Mouse (Mus musculus) midbrain, embryonic 12.5 days (tissue): ENCODE measurements at regions not wholly inside any gene's neighbourhood (a gene's known extent, or its start where the extent isn't known, plus 50 kb on each side); places are given as distances from the start of the nearest gene placed in this dataset.

Experiments used
- ATAC-seq: fragments of 200-750 bp; cut with Nextera tagmentation; 2 replicates; pipeline ENCODE4 v1.8.0; 2017; ENCODE audit warnings: low read depth, moderate TSS enrichment, moderate library complexity; ENCODE audit not compliant: low FRiP score
- H3K27ac ChIP-seq: fragments of 300-500 bp; sonication (generic); replicated peaks from 2 replicates; pipeline ENCODE4 v1.5.1; 2016; ENCODE audit warnings: mild to moderate bottlenecking
- H3K27me3 ChIP-seq: fragments of 300-500 bp; sonication (generic); 2 replicates; pipeline ENCODE4 v1.6.1; 2016; ENCODE audit warnings: mild to moderate bottlenecking
- H3K36me3 ChIP-seq: fragments of 300-500 bp; sonication (generic); 2 replicates; pipeline ENCODE4 v1.6.1; 2016
- H3K4me1 ChIP-seq: fragments of 300-500 bp; sonication (generic); 2 replicates; pipeline ENCODE4 v1.6.1; 2016
- H3K4me2 ChIP-seq: fragments of 300-500 bp; sonication (generic); replicated peaks from 2 replicates; pipeline ENCODE4 v1.6.1; 2016; ENCODE audit warnings: mild to moderate bottlenecking, moderate library complexity
- H3K4me3 ChIP-seq: fragments of 300-500 bp; sonication (generic); 2 replicates; pipeline ENCODE4 v1.5.1; 2016; ENCODE audit warnings: mild to moderate bottlenecking
- H3K9ac ChIP-seq: fragments of 300-500 bp; sonication (generic); replicated peaks from 2 replicates; pipeline ENCODE4 v1.6.1; 2016; ENCODE audit warnings: mild to moderate bottlenecking, moderate library complexity
- H3K9me3 ChIP-seq: fragments of 300-500 bp; sonication (generic); 2 replicates; pipeline ENCODE4 v1.6.1; 2016; ENCODE audit warnings: mild to moderate bottlenecking
- WGBS: fragments of 180-500 bp; shearing (Covaris S2); methylation state at CpG from one replicate; pipeline ENCODE4 v1.1.7; 2016; 5-methylcytosine and 5-hydroxymethylcytosine counted together

GRCm38 (mm10) chr10:44796205-44796604, 267.9 kb upstream of the Prdm1 start:
- ATAC-seq: no peak
- Histone ChIP-seq H3K4me2 (no peak overlapping the region), H3K36me3 (no peaks in the 10 kb centered on the region), H3K9ac (no peak overlapping the region), H3K27ac (no peak overlapping the region), H3K9me3 (0 out of 2 replicates have a peak, but pooled peaks cover 4% of the 10 kb centered on the region), H3K27me3 (no peaks in the 10 kb centered on the region), H3K4me1 (no peaks in the 10 kb centered on the region), H3K4me3 (no peak overlapping the region)
- 80% methylated on average over 1 of the region's 1 CpGs for WGBS

- no peak overlapping the region for H3K9ac ChIP-seq
- H3K9me3 ChIP-seq: no peaks in the 10 kb centered on the region
- H3K4me1 ChIP-seq: no peaks in the 10 kb centered on the region; the same call in 1 of the 2 replicates
- no peak overlapping the region for H3K4me2 ChIP-seq
- 68% methylated on average over 6 of the region's 6 CpGs for WGBS
- no peak overlapping the region for H3K27ac ChIP-seq
- no peak overlapping the region for H3K4me3 ChIP-seq
- H3K27me3 ChIP-seq: no peaks in the 10 kb centered on the region
- no peak for ATAC-seq
- H3K36me3 ChIP-seq: no peaks in the 10 kb centered on the region
These were observed 257.1 kb upstream of the Prdm1 start for GRCm38 (mm10) chr10:44785386-44785785.

DNA sequence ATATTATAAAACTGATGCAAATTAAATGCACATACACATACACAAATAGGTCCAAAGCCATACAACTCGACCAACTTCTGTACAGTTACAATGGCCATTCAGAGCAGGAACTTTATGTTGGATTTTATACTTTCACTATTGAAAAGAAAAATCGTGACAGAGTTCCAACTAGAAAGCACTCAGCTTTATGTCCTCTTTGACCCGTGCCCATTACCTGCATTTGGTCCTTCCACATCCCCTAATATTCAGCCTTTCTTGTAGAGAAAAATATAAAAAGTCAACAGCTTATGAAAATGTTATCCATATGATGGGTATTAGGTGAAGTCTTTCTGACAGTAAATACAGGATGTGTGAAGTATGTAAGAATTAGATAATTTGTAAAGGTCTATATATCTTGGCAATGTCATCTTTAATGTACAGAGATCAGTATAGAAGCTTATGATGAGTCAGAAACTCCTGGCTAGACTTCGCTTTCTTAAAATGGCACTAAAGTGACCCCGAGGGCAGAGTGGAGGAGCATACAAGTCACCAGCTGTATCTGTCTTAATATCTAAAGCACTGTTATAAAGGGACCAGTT, 252.2 kb upstream of the Prdm1 start:
- no peak for ATAC-seq
- no peak overlapping the region for H3K4me2 ChIP-seq
- H3K27ac ChIP-seq: no peak overlapping the region
- no peak overlapping the region for H3K4me3 ChIP-seq
- H3K9me3 ChIP-seq: no peaks in the 10 kb centered on the region
- H3K27me3 ChIP-seq: no peaks in the 10 kb centered on the region
- 92% methylated on average over 5 of the region's 5 CpGs for WGBS
- H3K4me1 ChIP-seq: no peaks in the 10 kb centered on the region; the same call in 1 of the 2 replicates
- no peaks in the 10 kb centered on the region for H3K36me3 ChIP-seq
- H3K9ac ChIP-seq: no peak overlapping the region

GRCm38 (mm10) chr10:44779568-44780207, 251.4 kb upstream of the Prdm1 start:
- Histone ChIP-seq H3K4me3 (no peak overlapping the region), H3K9ac (no peak overlapping the region), H3K27me3 (no peaks in the 10 kb centered on the region), H3K9me3 (no peaks in the 10 kb centered on the region), H3K4me1 (no peaks in the 10 kb centered on the region), H3K27ac (no peak overlapping the region), H3K36me3 (no peaks in the 10 kb centered on the region), H3K4me2 (no peak overlapping the region)
- 81% methylated on average over 8 of the region's 8 CpGs for WGBS
- ATAC-seq: no peak

- no peaks in the 10 kb centered on the region for H3K4me1 ChIP-seq
- 93% methylated on average over 2 of the region's 2 CpGs for WGBS
- H3K36me3 ChIP-seq: no peaks in the 10 kb centered on the region
- H3K9ac ChIP-seq: no peak overlapping the region
- H3K27me3 ChIP-seq: no peaks in the 10 kb centered on the region
- H3K9me3 ChIP-seq: no peaks in the 10 kb centered on the region
- no peak overlapping the region for H3K4me3 ChIP-seq
- no peak for ATAC-seq
- no peak overlapping the region for H3K27ac ChIP-seq
- H3K4me2 ChIP-seq: no peak overlapping the region
These were observed 248.9 kb upstream of the Prdm1 start for GRCm38 (mm10) chr10:44777214-44777613.

GRCm38 (mm10) chr10:44776175-44776574, 247.9 kb upstream of the Prdm1 start:
- WGBS: 66% methylated on average over 2 of the region's 2 CpGs
- Histone ChIP-seq H3K27me3 (no peaks in the 10 kb centered on the region), H3K36me3 (no peaks in the 10 kb centered on the region), H3K9ac (no peak overlapping the region), H3K4me3 (no peak overlapping the region), H3K9me3 (no peaks in the 10 kb centered on the region), H3K4me2 (no peak overlapping the region), H3K27ac (no peak overlapping the region), H3K4me1 (no peaks in the 10 kb centered on the region)
- ATAC-seq: no peak

DNA sequence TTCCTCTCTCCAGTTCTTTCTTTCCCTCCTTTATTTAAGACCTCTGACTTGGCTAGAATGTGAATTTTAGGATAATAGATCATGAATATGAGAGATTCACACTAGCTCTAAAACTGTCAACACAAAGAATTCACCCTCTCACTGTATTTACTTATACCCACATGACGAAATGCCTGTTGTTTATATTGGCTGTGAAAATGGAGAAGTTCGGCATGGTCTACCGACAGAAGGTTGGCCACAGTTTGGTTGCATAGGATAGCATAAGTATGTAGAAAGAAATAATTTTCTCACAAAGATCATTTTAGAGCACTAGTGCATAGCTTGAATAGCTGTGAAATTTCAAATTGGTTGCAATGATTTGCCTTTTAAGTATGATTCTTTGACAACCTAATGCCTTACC, 237.2 kb upstream of the Prdm1 start:
- WGBS: 91% methylated on average over 3 of the region's 3 CpGs
- Histone ChIP-seq H3K9ac (no peak overlapping the region), H3K4me2 (no peak overlapping the region), H3K36me3 (no peaks in the 10 kb centered on the region), H3K27me3 (no peaks in the 10 kb centered on the region), H3K4me3 (no peak overlapping the region), H3K9me3 (no peaks in the 10 kb centered on the region), H3K4me1 (no peaks in the 10 kb centered on the region), H3K27ac (no peak overlapping the region)
- ATAC-seq: no peak

DNA sequence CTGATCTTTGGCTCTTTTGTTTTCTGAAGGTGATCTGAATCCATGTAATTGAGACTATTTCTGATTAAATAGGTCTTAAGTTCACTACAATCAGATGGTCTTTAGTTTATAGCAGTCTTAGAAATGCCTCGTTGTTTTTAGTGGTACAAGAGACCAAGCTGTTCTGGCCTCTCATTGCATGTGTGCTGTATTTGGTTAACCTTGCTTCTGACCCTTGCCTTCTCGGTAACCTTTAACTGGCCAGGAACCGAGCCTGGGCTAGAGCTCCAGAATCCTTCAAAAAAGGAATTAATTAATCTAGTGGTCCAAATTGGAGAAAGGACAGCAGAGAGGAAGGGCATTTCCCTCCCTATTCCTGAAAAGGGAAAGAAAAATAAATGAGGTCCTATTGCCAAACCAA, 234.8 kb upstream of the Prdm1 start:
- H3K4me2 ChIP-seq: no peak overlapping the region
- H3K4me1 ChIP-seq: no peaks in the 10 kb centered on the region
- no peaks in the 10 kb centered on the region for H3K27me3 ChIP-seq
- no peaks in the 10 kb centered on the region for H3K9me3 ChIP-seq
- H3K36me3 ChIP-seq: no peaks in the 10 kb centered on the region
- no peak overlapping the region for H3K27ac ChIP-seq
- ATAC-seq: no peak
- H3K4me3 ChIP-seq: no peak overlapping the region
- H3K9ac ChIP-seq: no peak overlapping the region
- 38% methylated on average over 3 of the region's 3 CpGs for WGBS

- no peak for ATAC-seq
- Histone ChIP-seq H3K4me3 (no peak overlapping the region), H3K36me3 (no peaks in the 10 kb centered on the region), H3K27ac (no peak overlapping the region), H3K27me3 (no peaks in the 10 kb centered on the region), H3K9ac (no peak overlapping the region), H3K9me3 (no peaks in the 10 kb centered on the region), H3K4me1 (no peaks in the 10 kb centered on the region), H3K4me2 (no peak overlapping the region)
- WGBS: 81% methylated on average over 4 of the region's 4 CpGs
These were observed 233.8 kb upstream of the Prdm1 start for GRCm38 (mm10) chr10:44762068-44762467.

DNA sequence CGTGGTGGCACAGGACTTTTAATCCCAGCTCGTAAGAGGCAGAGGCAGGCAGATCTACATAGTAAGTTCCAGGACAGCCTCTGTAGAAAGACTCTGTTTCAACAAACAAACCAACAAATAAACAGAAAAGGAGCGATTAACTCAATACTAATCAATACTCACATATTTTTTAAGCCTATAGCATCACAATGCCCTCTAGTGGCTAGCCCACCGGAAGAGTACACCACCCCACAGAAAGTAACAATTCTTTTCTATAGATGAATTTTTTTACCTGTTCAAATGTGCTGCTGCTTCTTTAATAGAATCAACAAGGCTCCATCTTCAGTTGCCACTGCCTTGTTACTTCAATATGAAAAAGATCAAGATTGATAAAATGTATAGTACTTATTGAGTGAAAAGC, 233.0 kb upstream of the Prdm1 start:
- 70% methylated on average over 4 of the region's 4 CpGs for WGBS
- Histone ChIP-seq H3K4me2 (no peak overlapping the region), H3K9me3 (no peaks in the 10 kb centered on the region), H3K4me3 (no peak overlapping the region), H3K4me1 (no peaks in the 10 kb centered on the region), H3K27me3 (no peaks in the 10 kb centered on the region), H3K27ac (no peak overlapping the region), H3K36me3 (no peaks in the 10 kb centered on the region), H3K9ac (no peak overlapping the region)
- ATAC-seq: no peak

GRCm38 (mm10) chr10:44755355-44755957, 227.2 kb upstream of the Prdm1 start:
- H3K9ac ChIP-seq: no peak overlapping the region
- H3K4me2 ChIP-seq: no peak overlapping the region
- no peak overlapping the region for H3K27ac ChIP-seq
- H3K4me1 ChIP-seq: peaks cover 5% of the 10 kb centered on the region; the same call in 1 of the 2 replicates
- H3K4me3 ChIP-seq: no peak overlapping the region
- peak; percentile 84 for ATAC-seq
- H3K36me3 ChIP-seq: no peaks in the 10 kb centered on the region
- no peaks in the 10 kb centered on the region for H3K9me3 ChIP-seq
- 65% methylated on average over 6 of the region's 6 CpGs for WGBS
- no peaks in the 10 kb centered on the region for H3K27me3 ChIP-seq

DNA sequence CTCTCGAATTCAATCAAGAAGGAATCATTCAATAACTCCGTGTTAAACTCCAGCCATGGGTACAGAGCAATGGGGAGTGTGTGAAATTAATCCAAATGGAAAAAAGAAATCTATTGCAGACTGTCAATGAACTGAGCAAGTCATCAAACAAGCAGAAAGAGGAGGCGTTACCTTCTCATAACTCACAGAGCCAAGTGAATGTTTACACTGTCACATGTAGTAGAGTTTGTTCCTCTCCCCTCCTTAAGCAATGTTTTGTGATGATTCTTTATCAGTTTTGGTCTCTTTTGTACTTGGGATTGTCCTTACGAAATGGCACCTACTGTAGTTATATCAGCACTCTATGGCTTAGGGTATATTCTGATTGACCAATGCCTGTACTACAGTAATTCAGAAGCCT, 226.6 kb upstream of the Prdm1 start:
- Histone ChIP-seq H3K27me3 (no peaks in the 10 kb centered on the region), H3K36me3 (no peaks in the 10 kb centered on the region), H3K4me2 (no peak overlapping the region), H3K9me3 (no peaks in the 10 kb centered on the region), H3K27ac (no peak overlapping the region), H3K9ac (no peak overlapping the region), H3K4me1 (peaks cover 5% of the 10 kb centered on the region; the same call in 1 of the 2 replicates), H3K4me3 (no peak overlapping the region)
- 72% methylated on average over 4 of the region's 4 CpGs for WGBS
- ATAC-seq: no peak
